Mouse (Mus musculus) neural tube, embryonic 11.5 days (tissue): Measurements from ENCODE around the gene Slc13a3. TPM values are rescaled to one million over a fixed set of nuclear protein-coding genes. Genes with fewer than 3 reads are reported as not detected.

Experiments used
- ATAC-seq: fragments of 200-750 bp; cut with Nextera tagmentation; 2 replicates; pipeline ENCODE4 v1.8.0; 2017; ENCODE audit warnings: moderate number of reproducible peaks, mild to moderate bottlenecking, moderate TSS enrichment, moderate library complexity; ENCODE audit not compliant: insufficient read depth, low FRiP score, low TSS enrichment
- DNase-seq: peaks from one replicate; pipeline ENCODE4 v3.0.0-alpha.2; 2015; ENCODE audit warnings: low spot score
- H3K27ac ChIP-seq: fragments of 300-500 bp; sonication (generic); 2 replicates; pipeline ENCODE4 v1.5.1; 2014; ENCODE audit warnings: low read depth, mild to moderate bottlenecking, low read length
- H3K27me3 ChIP-seq: fragments of 300-500 bp; sonication (generic); 2 replicates; pipeline ENCODE4 v1.6.1; 2014; ENCODE audit warnings: mild to moderate bottlenecking, low read length, mixed read lengths; ENCODE audit not compliant: control insufficient read depth, insufficient read depth
- H3K36me3 ChIP-seq: fragments of 300-500 bp; sonication (generic); 2 replicates; pipeline ENCODE4 v1.6.1; 2014; ENCODE audit warnings: mild to moderate bottlenecking, low read length, moderate library complexity, mixed read lengths; ENCODE audit not compliant: control insufficient read depth, insufficient read depth
- H3K4me1 ChIP-seq: fragments of 300-500 bp; sonication (generic); 2 replicates; pipeline ENCODE4 v1.6.1; 2014; ENCODE audit warnings: low read length, mixed read lengths; ENCODE audit not compliant: control insufficient read depth, insufficient read depth
- H3K4me2 ChIP-seq: fragments of 300-500 bp; sonication (generic); 2 replicates; pipeline ENCODE4 v1.6.1; 2014; ENCODE audit warnings: low read depth, mild to moderate bottlenecking, moderate library complexity
- H3K4me3 ChIP-seq: fragments of 300-500 bp; sonication (generic); 2 replicates; pipeline ENCODE4 v1.5.1; 2014; ENCODE audit warnings: low read depth, low read length
- H3K9ac ChIP-seq: fragments of 300-500 bp; sonication (generic); 2 replicates; pipeline ENCODE4 v1.6.1; 2014; ENCODE audit warnings: mild to moderate bottlenecking, low read length
- H3K9me3 ChIP-seq: fragments of 300-500 bp; sonication (generic); 2 replicates; pipeline ENCODE4 v1.6.1; 2016; ENCODE audit warnings: low read length; ENCODE audit not compliant: control insufficient read depth
- WGBS: fragments of 180-500 bp; shearing (Covaris S2); extraction: QIAGEN DNeasy Blood & Tissue Kit; methylation state at CpG from one replicate; pipeline ENCODE4 v1.1.7; 2014; 5-methylcytosine and 5-hydroxymethylcytosine counted together
- polyA plus RNA-seq: library from polyadenylated mRNA; unstranded; fragments of >200 nt; fragmentation: Nextera tagmentation; extraction: Ambion mirVana; gene quantifications from 2 replicates; pipeline ENCODE4 v1.2.1, GENCODE M21; 2014

Gene Slc13a3
- polyA plus RNA-seq, 1 experiment from 2014 or later: 0.23 TPM

GRCm38 (mm10) chr2:165441613-165442012 is 31.4 kb downstream of the Slc13a3 start:
- ATAC-seq (no peak), DNase-seq (no peak)
- no peak overlapping the region for H3K4me2 ChIP-seq
- H3K27ac ChIP-seq: no peak overlapping the region
- H3K4me3 ChIP-seq: no peak overlapping the region
- H3K36me3 ChIP-seq: no peaks in the 10 kb centered on the region
- H3K27me3 ChIP-seq: no peaks in the 10 kb centered on the region
- H3K4me1 ChIP-seq: no peaks in the 10 kb centered on the region
- H3K9me3 ChIP-seq: no peaks in the 10 kb centered on the region
- H3K9ac ChIP-seq: no peak overlapping the region
- 54% methylated on average over 4 of the region's 4 CpGs for WGBS

GRCm38 (mm10) chr2:165439613-165440012 is 33.4 kb downstream of the Slc13a3 start:
- no peaks in the 10 kb centered on the region for H3K9me3 ChIP-seq
- DNase-seq (no peak), ATAC-seq (no peak)
- no peaks in the 10 kb centered on the region for H3K4me1 ChIP-seq
- no peak overlapping the region for H3K27ac ChIP-seq
- H3K4me2 ChIP-seq: no peak overlapping the region
- no peaks in the 10 kb centered on the region for H3K27me3 ChIP-seq
- no peak overlapping the region for H3K9ac ChIP-seq
- H3K4me3 ChIP-seq: no peak overlapping the region
- H3K36me3 ChIP-seq: no peaks in the 10 kb centered on the region
- 86% methylated on average over 10 of the region's 10 CpGs for WGBS

DNA sequence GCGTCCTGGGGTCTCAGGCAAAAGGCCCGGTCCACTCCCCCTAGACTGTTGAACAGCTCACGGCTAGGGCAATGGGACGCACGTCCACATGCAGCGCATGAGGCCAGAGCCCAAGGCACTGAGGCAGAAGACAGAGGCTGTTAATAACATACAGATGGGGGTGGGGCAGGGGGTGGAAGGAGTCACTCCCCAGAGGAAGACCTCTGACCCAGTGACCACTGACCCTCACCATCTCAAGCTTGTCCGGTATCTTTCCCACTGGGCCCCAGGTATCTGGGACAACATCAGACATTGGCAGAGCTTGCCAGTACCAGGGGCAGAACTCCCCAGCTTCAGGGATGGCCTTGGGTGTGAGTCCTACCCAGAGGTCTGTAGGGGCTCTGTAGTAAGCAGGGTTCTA is 34.1 kb downstream of the Slc13a3 start:
- no peak overlapping the region for H3K4me3 ChIP-seq
- no peak overlapping the region for H3K27ac ChIP-seq
- no peaks in the 10 kb centered on the region for H3K9me3 ChIP-seq
- H3K4me1 ChIP-seq: no peaks in the 10 kb centered on the region
- H3K27me3 ChIP-seq: no peaks in the 10 kb centered on the region
- no peak for DNase-seq
- 65% methylated on average over 7 of the region's 7 CpGs for WGBS
- no peaks in the 10 kb centered on the region for H3K36me3 ChIP-seq
- H3K4me2 ChIP-seq: no peak overlapping the region
- ATAC-seq: no peak
- no peak overlapping the region for H3K9ac ChIP-seq

GRCm38 (mm10) chr2:165428694-165429093 is 44.3 kb downstream of the Slc13a3 start:
- Histone ChIP-seq H3K9ac (no peak overlapping the region), H3K27ac (no peak overlapping the region), H3K9me3 (no peaks in the 10 kb centered on the region), H3K27me3 (no peaks in the 10 kb centered on the region), H3K4me3 (no peak overlapping the region), H3K36me3 (no peaks in the 10 kb centered on the region), H3K4me1 (no peaks in the 10 kb centered on the region), H3K4me2 (no peak overlapping the region)
- DNase-seq (no peak), ATAC-seq (no peak)
- 51% methylated on average over 7 of the region's 7 CpGs for WGBS

GRCm38 (mm10) chr2:165420195-165420594 is 52.8 kb downstream of the Slc13a3 start:
- H3K9ac ChIP-seq: no peak overlapping the region

DNA sequence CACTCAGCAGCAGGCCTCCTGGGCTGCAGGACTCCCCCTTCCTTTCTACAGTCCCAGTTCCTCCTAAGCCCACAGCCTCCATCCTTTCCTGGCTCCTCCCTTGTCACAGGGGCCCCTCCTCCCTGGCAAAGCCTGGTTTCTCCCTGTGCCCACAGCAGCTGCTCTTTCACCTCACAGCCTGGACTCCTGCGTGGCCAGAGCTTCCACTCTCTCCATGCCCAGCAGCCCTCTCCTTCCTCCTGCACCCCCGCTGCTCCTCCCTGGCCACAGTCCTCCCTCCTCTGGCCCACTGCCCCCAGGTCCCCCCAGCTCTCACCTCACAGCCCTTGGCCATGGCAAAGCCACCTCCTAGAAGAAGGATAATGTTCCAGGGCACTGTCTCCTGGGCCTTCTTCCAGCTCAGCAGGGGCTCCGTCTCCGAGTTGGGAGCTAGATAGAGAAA is 53.3 kb downstream of the Slc13a3 start:
- Histone ChIP-seq H3K27ac (no peak overlapping the region), H3K4me1 (peaks cover 4% of the 10 kb centered on the region; the same call in 1 of the 2 replicates), H3K36me3 (no peaks in the 10 kb centered on the region), H3K9me3 (no peaks in the 10 kb centered on the region), H3K27me3 (no peaks in the 10 kb centered on the region), H3K4me3 (no peak overlapping the region), H3K4me2 (no peak overlapping the region), H3K9ac (no peak overlapping the region)
- ATAC-seq (no peak), DNase-seq (no peak)
- whole genome bisulfite sequencing: 77% methylated on average over 4 of the region's 4 CpGs

More at GRCm38 (mm10) chr2:165420195-165420594, 52.8 kb downstream of the Slc13a3 start:
- no peaks in the 10 kb centered on the region for H3K27me3 ChIP-seq
- H3K4me2 ChIP-seq: no peak overlapping the region
- peaks cover 4% of the 10 kb centered on the region; the same call in 1 of the 2 replicates for H3K4me1 ChIP-seq
- H3K9me3 ChIP-seq: no peaks in the 10 kb centered on the region
- ATAC-seq (no peak), DNase-seq (no peak)
- no peaks in the 10 kb centered on the region for H3K36me3 ChIP-seq
- no peak overlapping the region for H3K27ac ChIP-seq
- 68% methylated on average over 2 of the region's 2 CpGs for WGBS
- no peak overlapping the region for H3K4me3 ChIP-seq

DNA sequence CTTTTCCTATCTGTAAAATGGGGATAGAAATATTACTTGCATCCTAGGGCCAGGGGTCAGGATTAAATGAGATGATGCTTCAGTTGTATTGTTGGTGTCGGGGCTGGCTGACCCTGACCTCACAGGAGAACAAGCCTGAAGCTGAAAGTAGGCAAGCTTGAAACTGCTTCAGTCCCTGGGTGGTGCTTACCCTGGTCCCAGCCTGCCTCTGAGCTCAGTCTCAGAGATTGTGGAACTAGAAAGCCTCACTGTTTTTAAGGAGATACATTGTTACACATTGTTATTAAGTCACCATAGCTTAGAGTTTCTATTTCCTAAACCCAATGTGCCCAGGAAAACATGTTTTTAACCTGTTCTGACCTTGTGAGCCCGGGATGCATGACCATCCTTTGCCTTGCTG is 54.5 kb downstream of the Slc13a3 start:
- 74% methylated on average over 2 of the region's 2 CpGs for WGBS
- no peak for DNase-seq

GRCm38 (mm10) chr2:165417291-165417690 is 55.7 kb downstream of the Slc13a3 start:
- no peak overlapping the region for H3K9ac ChIP-seq
- H3K4me2 ChIP-seq: no peak overlapping the region
- 68% methylated on average over 7 of the region's 7 CpGs for WGBS
- no peak for DNase-seq
- no peak overlapping the region for H3K27ac ChIP-seq
- H3K4me1 ChIP-seq: peaks cover 4% of the 10 kb centered on the region; the same call in 1 of the 2 replicates
- no peaks in the 10 kb centered on the region for H3K9me3 ChIP-seq
- no peaks in the 10 kb centered on the region for H3K36me3 ChIP-seq
- H3K4me3 ChIP-seq: no peak overlapping the region
- no peaks in the 10 kb centered on the region for H3K27me3 ChIP-seq
- ATAC-seq: no peak

More for the DNA sequence above, 54.5 kb downstream of the Slc13a3 start:
- Histone ChIP-seq H3K27me3 (no peaks in the 10 kb centered on the region), H3K4me3 (no peak overlapping the region), H3K4me2 (no peak overlapping the region), H3K4me1 (peaks cover 4% of the 10 kb centered on the region; the same call in 1 of the 2 replicates), H3K36me3 (no peaks in the 10 kb centered on the region), H3K27ac (no peak overlapping the region), H3K9me3 (no peaks in the 10 kb centered on the region), H3K9ac (no peak overlapping the region)
- ATAC-seq: no peak

DNA sequence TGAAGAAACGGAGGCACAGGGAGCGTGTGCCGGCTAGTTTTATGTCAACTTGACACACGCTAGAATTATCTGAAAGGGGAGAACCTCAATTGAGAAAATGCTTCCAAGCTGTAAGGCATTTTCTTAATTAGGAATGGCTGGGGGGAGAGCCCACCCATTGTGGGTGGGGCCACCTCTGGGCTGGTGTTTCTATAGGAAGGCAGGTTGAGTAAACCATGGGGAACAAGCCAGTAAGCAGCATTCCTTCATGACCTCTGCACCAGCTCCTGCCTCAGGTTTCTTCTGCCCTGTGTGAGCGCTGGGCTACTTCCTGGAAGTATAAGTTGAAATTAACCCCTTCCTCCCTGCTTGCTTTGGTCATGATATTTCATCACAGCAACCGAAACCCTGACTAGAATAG is 57.2 kb downstream of the Slc13a3 start:
- H3K9ac ChIP-seq: no peak overlapping the region
- no peak overlapping the region for H3K4me3 ChIP-seq
- no peak for DNase-seq
- H3K27ac ChIP-seq: no peak overlapping the region
- no peaks in the 10 kb centered on the region for H3K9me3 ChIP-seq
- WGBS: 80% methylated on average over 6 of the region's 6 CpGs
- peaks cover 4% of the 10 kb centered on the region; the same call in 1 of the 2 replicates for H3K4me1 ChIP-seq
- no peaks in the 10 kb centered on the region for H3K36me3 ChIP-seq
- ATAC-seq: no peak
- no peak overlapping the region for H3K4me2 ChIP-seq
- H3K27me3 ChIP-seq: no peaks in the 10 kb centered on the region
